Mouse (Mus musculus) B cell, adult 2 months (primary cell): ENCODE data around the gene Olfr1253.

Source experiments
- DNase-seq, 2 experiments: peaks; one replicate each; pipeline ENCODE4 v3.0.0; 2022

Olfr1253 gene

GRCm38 (mm10) chr2:89756990-89757389, at the start of gene Olfr1253:
TSS of gene Olfr1253 (minus strand) at chr2:89757090.
- DNase-seq, result no peak

GRCm38 (mm10) chr2:89799583-89799982, 42.7 kb upstream of the Olfr1253 start:
- DNase-seq, result no peak

GRCm38 (mm10) chr2:89793519-89793918, 36.6 kb upstream of the Olfr1253 start, which contains the start of gene Olfr1254:
TSS of gene Olfr1254 (minus strand) at chr2:89793619.
- DNase-seq, result no peak

GRCm38 (mm10) chr2:89724912-89725311, 32.0 kb downstream of the Olfr1253 start, which contains the start of gene Olfr1252:
TSS of gene Olfr1252 (minus strand) at chr2:89725012.
- no peak for DNase-seq
